Comparison of ENCODE assay signal across 11 mouse cellular contexts in genomic region chr7:112204380-112204963, GRCm38 (mm10). TPM values are rescaled to one million over a fixed set of nuclear protein-coding genes. Genes with fewer than 3 reads are reported as not detected.
DNase-seq lines count a peak whose midpoint lies in the region; ATAC-seq and TF ChIP-seq lines count a peak whose summit lies in the region.
"Had no signal": no experiment of that assay in that cellular context is flagged by ENCODE, and none has a peak within 500 bp of the region (broad histone marks: within the 10 kb centered on the region; RNA-seq: fewer than 3 reads in every experiment).

No protein-coding gene starts in this region.

- intact Hi-C loops in left cerebral cortex, adult 2 months (cut with DNase I): loop anchor here (1.0 kb wide), 2 partner anchors 35 to 132 kb away; no protein-coding TSS in a partner anchor

- no peak for TF ChIP-seq RAD21 in CH12.LX (IDR thresholded peaks at IDR 0.05; ENCODE audit: low read depth, low read length)

- no peaks in the 10 kb centered on the region for H3K36me3 ChIP-seq in CH12.LX (replicated peaks in 1 of 2; ENCODE audit: control insufficient read depth in 1 of 2, insufficient read depth in 1 of 2, low read length in 1 of 2)
- H3K36me3 ChIP-seq in embryonic facial prominence, embryonic 10.5 days (replicated peaks): no peaks in the 10 kb centered on the region
- no peaks in the 10 kb centered on the region for H3K36me3 ChIP-seq in intestine, embryonic 15.5 days
- H3K36me3 ChIP-seq: embryonic facial prominence, embryonic 13.5 days; limb, embryonic 13.5 days had no signal

- TF ChIP-seq EP300 in CH12.LX (IDR thresholded peaks at IDR 0.05; ENCODE audit: low read length): 0 out of 2 replicates have a peak, but pooled peaks have one; percentile 14

- in situ Hi-C loops in CH12.LX (cut with MboI; ENCODE audit: low pct_ligation_motif_present, low pct_unique_long_range_greater_than_20kb, low sequenced_read_pairs): no loop called here

- no peak for TF ChIP-seq CTCF in left cerebral cortex, adult 2 months (IDR thresholded peaks at IDR 0.05)
- no peak for TF ChIP-seq CTCF in CH12.LX (conservative IDR thresholded peaks at IDR 0.05 in 1 of 2, IDR thresholded peaks at IDR 0.05 in 1 of 2; ENCODE audit: low read depth in 2 of 2, low read length in 2 of 2)
- no peak for TF ChIP-seq CTCF in lung, adult 2 months (IDR thresholded peaks at IDR 0.05; ENCODE audit: insufficient read depth, low read length)

- no peak for DNase-seq in left cerebral cortex, adult 2 months (ENCODE audit: extremely low spot score in 1 of 2, low spot score in 2 of 2)
- DNase-seq in left cerebral cortex, adult 18-20 months (ENCODE audit: low spot score in 2 of 2): no peak
- DNase-seq in CH12.LX (ENCODE audit: extremely low read depth): peak; percentile 49
- DNase-seq in embryonic facial prominence, embryonic 10.5 days (ENCODE audit: low spot score): no peak
- DNase-seq in B cell, adult 2 months: no peak
- DNase-seq in lung, adult 2 months: no peak
- no peak for DNase-seq in layer of hippocampus, postnatal 36 days
- DNase-seq: adrenal gland, postnatal 14 days had no signal

- dilution Hi-C loops in CH12.LX (cut with MboI; ENCODE audit: extremely low pct_ligation_motif_present, extremely low pct_unique_long_range_greater_than_20kb, low sequenced_read_pairs): no loop called here

- no peak for ATAC-seq in intestine, embryonic 15.5 days

- H3K79me2 ChIP-seq in CH12.LX (replicated peaks; ENCODE audit: control insufficient read depth, extremely low read depth, insufficient read depth, poor library complexity, severe bottlenecking): no peaks in the 10 kb centered on the region

- no peak overlapping the region for H3K4me2 ChIP-seq in CH12.LX (ENCODE audit: insufficient read depth, low read depth, poor library complexity, severe bottlenecking)
- no peak overlapping the region for H3K4me2 ChIP-seq in intestine, embryonic 15.5 days (replicated peaks)
- H3K4me2 ChIP-seq: embryonic facial prominence, embryonic 13.5 days; limb, embryonic 13.5 days had no signal

- no peak for TF ChIP-seq POLR2A in CH12.LX (IDR thresholded peaks at IDR 0.05; ENCODE audit: low read depth, low read length)
- TF ChIP-seq POLR2A in lung, adult 2 months (IDR thresholded peaks at IDR 0.05; ENCODE audit: borderline replicate concordance, extremely low read depth, low read depth, low read length): no peak

- H3K9ac ChIP-seq in CH12.LX (ENCODE audit: insufficient read depth, low read depth): no peak overlapping the region
- no peak overlapping the region for H3K9ac ChIP-seq in intestine, embryonic 15.5 days
- H3K9ac ChIP-seq: embryonic facial prominence, embryonic 13.5 days; limb, embryonic 13.5 days had no signal

- peaks cover 7% of the 10 kb centered on the region for H3K9me3 ChIP-seq in CH12.LX (replicated peaks; ENCODE audit: low read length)
- H3K9me3 ChIP-seq in embryonic facial prominence, embryonic 10.5 days: no peaks in the 10 kb centered on the region
- no peaks in the 10 kb centered on the region for H3K9me3 ChIP-seq in intestine, embryonic 15.5 days
- H3K9me3 ChIP-seq: embryonic facial prominence, embryonic 13.5 days; limb, embryonic 13.5 days had no signal

- H3K4me3 ChIP-seq in left cerebral cortex, adult 2 months: no peak overlapping the region
- no peak overlapping the region for H3K4me3 ChIP-seq in CH12.LX (replicated peaks in 1 of 3; ENCODE audit: low read depth in 2 of 3, low read length in 2 of 3, poor library complexity in 1 of 3)
- H3K4me3 ChIP-seq in embryonic facial prominence, embryonic 10.5 days: no peak overlapping the region
- H3K4me3 ChIP-seq in intestine, embryonic 15.5 days (replicated peaks): no peak overlapping the region
- H3K4me3 ChIP-seq in lung, adult 2 months (replicated peaks; ENCODE audit: extremely low read depth, low read depth, low read length): no peak overlapping the region
- H3K4me3 ChIP-seq: embryonic facial prominence, embryonic 13.5 days; limb, embryonic 13.5 days had no signal

- peak overlapping the region; percentile 93 for H3K27ac ChIP-seq in left cerebral cortex, adult 2 months
- H3K27ac ChIP-seq in CH12.LX (ENCODE audit: insufficient read depth, low read depth): no peak overlapping the region
- H3K27ac ChIP-seq in embryonic facial prominence, embryonic 10.5 days (replicated peaks): 0 out of 2 replicates have a peak overlapping the region, but pooled peaks have one; percentile 19
- peak overlapping the region; percentile 81 for H3K27ac ChIP-seq in intestine, embryonic 15.5 days
- H3K27ac ChIP-seq: limb, embryonic 13.5 days had no signal

- peaks cover 5 to 19% of the 10 kb centered on the region in 2 experiments; a peak in 3 of 4 replicates for H3K4me1 ChIP-seq in CH12.LX (ENCODE audit: control insufficient read depth in 1 of 2, insufficient read depth in 2 of 2)
- H3K4me1 ChIP-seq in embryonic facial prominence, embryonic 10.5 days: peaks cover 24% of the 10 kb centered on the region
- H3K4me1 ChIP-seq in intestine, embryonic 15.5 days (replicated peaks): peaks cover 24% of the 10 kb centered on the region
- H3K4me1 ChIP-seq in lung, adult 2 months (ENCODE audit: control insufficient read depth, insufficient read depth, low read length): peaks cover 9% of the 10 kb centered on the region

- H3K27me3 ChIP-seq in CH12.LX (replicated peaks): peaks cover 9% of the 10 kb centered on the region
- H3K27me3 ChIP-seq in embryonic facial prominence, embryonic 10.5 days (replicated peaks; ENCODE audit: low read depth, poor library complexity, severe bottlenecking): no peaks in the 10 kb centered on the region
- H3K27me3 ChIP-seq in intestine, embryonic 15.5 days (replicated peaks): 0 out of 2 replicates have a peak, but pooled peaks cover 2% of the 10 kb centered on the region
- H3K27me3 ChIP-seq: embryonic facial prominence, embryonic 13.5 days; limb, embryonic 13.5 days had no signal

- 68% methylated on average over 6 of the region's 6 CpGs for WGBS in embryonic facial prominence, embryonic 10.5 days
- WGBS in intestine, embryonic 15.5 days: 26% methylated on average over 6 of the region's 6 CpGs
- WGBS in lung, adult 2 months: 35% methylated on average over 6 of the region's 6 CpGs

TF ChIP-seq in CH12.LX, 34 proteins besides CTCF, POLR2A, EP300 and RAD21:
- no peak for TF ChIP-seq RCOR1 (conservative IDR thresholded peaks at IDR 0.05; ENCODE audit: low read depth, low read length)
- no peak for TF ChIP-seq POLR2AphosphoS2 (IDR thresholded peaks at IDR 0.05; ENCODE audit: low read depth, low read length)
- no peak for TF ChIP-seq USF1 (IDR thresholded peaks at IDR 0.05; ENCODE audit: low read depth, low read length)
- TF ChIP-seq PAX5 (IDR thresholded peaks at IDR 0.05; ENCODE audit: low read length): no peak
- peak; percentile 58; the same call in 1 of the 2 replicates for TF ChIP-seq IRF4 (IDR thresholded peaks at IDR 0.05; ENCODE audit: low read depth, low read length)
- no peak for TF ChIP-seq JUND (conservative IDR thresholded peaks at IDR 0.05; ENCODE audit: low read depth, low read length)
- TF ChIP-seq NELFE (IDR thresholded peaks at IDR 0.05; ENCODE audit: low read depth, low read length): no peak
- TF ChIP-seq TCF12 (IDR thresholded peaks at IDR 0.05; ENCODE audit: low read depth, low read length): no peak
- peak; percentile 32; the same call in 1 of the 2 replicates for TF ChIP-seq ETS1 (conservative IDR thresholded peaks at IDR 0.05; ENCODE audit: low read depth, low read length)
- TF ChIP-seq SMC3 (IDR thresholded peaks at IDR 0.05; ENCODE audit: low read depth, low read length): no peak
- peak; percentile 59 for TF ChIP-seq BHLHE40 (IDR thresholded peaks at IDR 0.05; ENCODE audit: low read depth, low read length)
- TF ChIP-seq HCFC1 (IDR thresholded peaks at IDR 0.05; ENCODE audit: low read depth, low read length): no peak

RNA-seq across cellular contexts. Expression of gene Mical2, which starts 21.2 kb away (rescaled TPM):
- total RNA-seq in left cerebral cortex, adult 2 months (2021): 100 to 1,000 TPM; 652 to 703 TPM
- total RNA-seq in left cerebral cortex, adult 18-20 months (2021): 100 to 1,000 TPM; 503 to 562 TPM
- not detected in 2 replicates for total RNA-seq in CH12.LX (2012; rRNA removed)
- not detected in 2 replicates for total RNA-seq in CH12.LX (2014; rRNA removed)
- not detected in 2 replicates for polyA plus RNA-seq in CH12.LX (2012; ENCODE audit: insufficient read length, low read depth)
- 1.2 and 1.4 TPM in 2 replicates for polyA plus RNA-seq in embryonic facial prominence, embryonic 10.5 days (2016; fragmentation: Nextera tagmentation; extraction: Ambion mirVana)
- polyA plus RNA-seq in intestine, embryonic 15.5 days (2015; fragmentation: Nextera tagmentation; extraction: Ambion mirVana): 18.6 and 19.4 TPM in 2 replicates
- polyA plus RNA-seq in lung, adult 2 months (2012; rRNA removed): 49.0 and 58.2 TPM in 2 replicates
- 100 to 1,000 TPM; 691 to 703 TPM for total RNA-seq in layer of hippocampus, postnatal 36 days (2021)

RNA-seq across cellular contexts. Expression of gene Dkk3, which starts 45.6 kb away (rescaled TPM):
- 100 to 1,000 TPM; 164 to 198 TPM for total RNA-seq in left cerebral cortex, adult 2 months (2021)
- 100 to 1,000 TPM; 209 to 215 TPM for total RNA-seq in left cerebral cortex, adult 18-20 months (2021)
- 0.38 and 0.59 TPM in 2 replicates for total RNA-seq in CH12.LX (2012; rRNA removed)
- 0.55 and 0.62 TPM in 2 replicates for total RNA-seq in CH12.LX (2014; rRNA removed)
- polyA plus RNA-seq in CH12.LX (2012; ENCODE audit: insufficient read length, low read depth): 0.48 and 0.54 TPM in 2 replicates
- polyA plus RNA-seq in embryonic facial prominence, embryonic 10.5 days (2016; fragmentation: Nextera tagmentation; extraction: Ambion mirVana): 10.8 and 15.2 TPM in 2 replicates
- 26.0 and 27.1 TPM in 2 replicates for polyA plus RNA-seq in intestine, embryonic 15.5 days (2015; fragmentation: Nextera tagmentation; extraction: Ambion mirVana)
- 28.3 and 32.3 TPM in 2 replicates for polyA plus RNA-seq in lung, adult 2 months (2012; rRNA removed)
- 100 to 1,000 TPM; 246 to 273 TPM for total RNA-seq in layer of hippocampus, postnatal 36 days (2021)

Comparison
In these comparisons a context has a peak if more than half of its experiments do, and no peak if none do; other contexts are left out.
1. RNA of gene Mical2, which starts 21.2 kb away (total RNA-seq): 691 to 703 TPM in layer of hippocampus, postnatal 36 days, 652 to 703 TPM in left cerebral cortex, adult 2 months and 503 to 562 TPM in left cerebral cortex, adult 18-20 months; not detected in CH12.LX; every median in the first group is over 100 times any median in the second.
2. RNA of gene Dkk3, which starts 45.6 kb away (total RNA-seq): 246 to 273 TPM in layer of hippocampus, postnatal 36 days, 209 to 215 TPM in left cerebral cortex, adult 18-20 months and 164 to 198 TPM in left cerebral cortex, adult 2 months; 0.38 to 0.62 TPM in CH12.LX; every median in the first group is over 100 times any median in the second.